Mouse (Mus musculus): Measurements from ENCODE around the gene Mettl13. TPM values are rescaled to one million over a fixed set of nuclear protein-coding genes. Genes with fewer than 3 reads are reported as not detected.

Gene Mettl13
- polyA plus RNA-seq, 1 experiment from 2014 or later = 6.7 TPM

DNA sequence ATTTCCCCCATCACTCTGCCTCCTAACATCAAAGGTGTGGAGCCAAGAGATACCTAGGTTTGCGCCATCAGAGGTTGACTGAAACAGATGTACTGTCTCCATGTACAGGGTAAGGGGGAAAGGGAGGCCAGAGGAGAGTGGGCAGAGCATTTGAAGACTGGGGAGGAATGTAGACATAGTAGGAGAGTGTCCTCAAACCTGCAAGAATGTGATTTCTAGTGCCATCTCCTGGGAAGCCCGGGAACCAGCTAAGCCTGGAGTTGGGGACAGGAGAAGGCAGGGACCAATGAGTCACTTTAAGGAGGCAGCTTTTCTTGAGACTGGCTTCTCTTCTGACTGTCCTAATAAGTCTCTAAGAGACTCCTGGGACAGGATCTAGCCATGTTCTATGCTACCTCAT is 18.7 kb downstream of the Mettl13 start:
- Histone ChIP-seq H3K27ac (ENCODE audit: low read length) (no peak overlapping the region), H3K9ac (replicated peaks; ENCODE audit: low read depth) (no peak overlapping the region), H3K9me3 (ENCODE audit: low read length) (no peaks in the 10 kb centered on the region), H3K4me2 (replicated peaks; ENCODE audit: low read depth, low read length) (no peak overlapping the region), H3K36me3 (ENCODE audit: insufficient read depth, low read length) (peaks cover 7% of the 10 kb centered on the region; the same call in 1 of the 2 replicates), H3K27me3 (replicated peaks; ENCODE audit: insufficient read depth, low read length) (no peaks in the 10 kb centered on the region), H3K4me1 (ENCODE audit: insufficient read depth, low read depth, low read length) (no peaks in the 10 kb centered on the region), H3K4me3 (ENCODE audit: low read depth, low read length) (no peak overlapping the region)
- ATAC-seq (no peak), DNase-seq (ENCODE audit: low spot score) (peak; percentile 19)
- WGBS = 70% methylated on average over 2 of the region's 2 CpGs
- TF ChIP-seq EP300 (IDR thresholded peaks at IDR 0.05) (no peak), CTCF (IDR thresholded peaks at IDR 0.05) (peak; percentile 45)

GRCm38 (mm10) chr1:162515116-162515515 is 33.2 kb downstream of the Mettl13 start:
- Histone ChIP-seq H3K9ac (replicated peaks; ENCODE audit: low read depth) (no peak overlapping the region), H3K27ac (ENCODE audit: low read length) (no peak overlapping the region), H3K36me3 (ENCODE audit: insufficient read depth, low read length) (no peaks in the 10 kb centered on the region)

DNA sequence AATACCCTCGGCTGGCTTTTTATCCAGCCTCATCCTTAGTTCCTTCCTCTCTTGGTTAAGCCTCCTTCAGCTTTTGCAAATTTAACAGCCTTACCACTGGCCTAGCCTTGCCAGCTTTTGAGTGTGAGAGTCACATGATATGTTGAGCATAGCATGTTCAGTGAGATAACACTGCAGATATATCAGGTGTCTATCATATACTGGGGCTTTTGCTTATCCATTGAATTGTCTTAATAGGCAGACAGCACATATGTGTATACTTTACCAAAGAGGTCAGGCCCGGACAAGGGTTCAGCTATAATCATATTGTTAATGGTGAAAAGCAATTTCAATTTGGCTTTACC is 38.4 kb downstream of the Mettl13 start:
- ATAC-seq (no peak), DNase-seq (ENCODE audit: low spot score) (no peak)
- H3K27ac ChIP-seq (ENCODE audit: low read length) = no peak overlapping the region
- H3K27me3 ChIP-seq (replicated peaks; ENCODE audit: insufficient read depth, low read length) = no peaks in the 10 kb centered on the region
- H3K4me3 ChIP-seq (ENCODE audit: low read depth, low read length) = no peak overlapping the region
- no peaks in the 10 kb centered on the region for H3K4me1 ChIP-seq (ENCODE audit: insufficient read depth, low read depth, low read length)
- WGBS = 65% methylated on average over 2 of the region's 2 CpGs
- no peaks in the 10 kb centered on the region for H3K9me3 ChIP-seq (ENCODE audit: low read length)
- TF ChIP-seq EP300 (IDR thresholded peaks at IDR 0.05) (no peak), CTCF (IDR thresholded peaks at IDR 0.05) (no peak)
- H3K9ac ChIP-seq (replicated peaks; ENCODE audit: low read depth) = no peak overlapping the region
- H3K4me2 ChIP-seq (replicated peaks; ENCODE audit: low read depth, low read length) = no peak overlapping the region
- no peaks in the 10 kb centered on the region for H3K36me3 ChIP-seq (ENCODE audit: insufficient read depth, low read length)

More at GRCm38 (mm10) chr1:162515116-162515515, 33.2 kb downstream of the Mettl13 start:
- DNase-seq (ENCODE audit: low spot score) (no peak), ATAC-seq (no peak)
- WGBS = 78% methylated on average over 1 of the region's 1 CpGs
- Histone ChIP-seq H3K4me2 (replicated peaks; ENCODE audit: low read depth, low read length) (no peak overlapping the region), H3K4me1 (ENCODE audit: insufficient read depth, low read depth, low read length) (no peaks in the 10 kb centered on the region), H3K9me3 (ENCODE audit: low read length) (no peaks in the 10 kb centered on the region), H3K27me3 (replicated peaks; ENCODE audit: insufficient read depth, low read length) (no peaks in the 10 kb centered on the region), H3K4me3 (ENCODE audit: low read depth, low read length) (no peak overlapping the region)
- TF ChIP-seq CTCF (IDR thresholded peaks at IDR 0.05) (no peak), EP300 (IDR thresholded peaks at IDR 0.05) (no peak)

DNA sequence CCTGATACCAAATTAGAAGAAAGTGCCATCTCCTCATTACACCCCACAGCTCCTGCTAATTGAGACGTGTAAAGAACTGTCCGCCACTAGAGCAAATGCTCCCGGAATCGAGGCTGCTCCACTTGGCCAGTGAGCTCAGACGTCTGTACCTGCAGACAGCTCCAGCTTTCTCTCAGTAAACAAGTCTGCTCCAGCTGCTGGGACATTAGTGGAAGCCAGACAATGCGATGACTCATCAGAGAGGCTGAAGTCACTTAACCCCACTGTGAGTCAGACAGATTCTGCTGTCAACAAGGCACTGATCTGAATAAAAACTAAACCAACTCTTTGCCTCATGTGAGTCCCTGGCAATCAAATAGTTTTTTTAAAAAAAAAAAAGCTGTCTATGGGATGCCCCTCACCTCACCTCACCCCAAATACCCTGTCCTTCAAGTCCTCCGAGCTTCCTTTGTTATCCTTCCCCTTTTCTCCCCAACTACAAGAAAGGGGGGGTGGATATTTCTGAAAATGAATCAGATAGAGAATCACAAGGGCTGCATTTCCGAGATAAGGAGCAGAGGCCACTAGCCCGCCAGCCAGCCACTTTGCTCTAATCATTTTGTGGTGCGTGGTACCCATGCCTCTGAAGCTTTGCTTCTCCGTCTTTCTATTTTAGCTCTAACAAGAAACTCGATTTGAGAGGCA is 38.9 kb downstream of the Mettl13 start:
- ATAC-seq (peak; percentile 89), DNase-seq (ENCODE audit: low spot score) (peak; percentile 79)
- WGBS = 29% methylated on average over 12 of the region's 12 CpGs
- Histone ChIP-seq H3K27ac (ENCODE audit: low read length) (no peak overlapping the region), H3K4me2 (replicated peaks; ENCODE audit: low read depth, low read length) (no peak overlapping the region), H3K4me3 (ENCODE audit: low read depth, low read length) (no peak overlapping the region), H3K4me1 (ENCODE audit: insufficient read depth, low read depth, low read length) (no peaks in the 10 kb centered on the region), H3K27me3 (replicated peaks; ENCODE audit: insufficient read depth, low read length) (no peaks in the 10 kb centered on the region), H3K9me3 (ENCODE audit: low read length) (no peaks in the 10 kb centered on the region), H3K9ac (replicated peaks; ENCODE audit: low read depth) (no peak overlapping the region), H3K36me3 (ENCODE audit: insufficient read depth, low read length) (no peaks in the 10 kb centered on the region)
- TF ChIP-seq EP300 (IDR thresholded peaks at IDR 0.05) (peak; percentile 32; the same call in 1 of the 2 replicates), CTCF (IDR thresholded peaks at IDR 0.05) (no peak)

DNA sequence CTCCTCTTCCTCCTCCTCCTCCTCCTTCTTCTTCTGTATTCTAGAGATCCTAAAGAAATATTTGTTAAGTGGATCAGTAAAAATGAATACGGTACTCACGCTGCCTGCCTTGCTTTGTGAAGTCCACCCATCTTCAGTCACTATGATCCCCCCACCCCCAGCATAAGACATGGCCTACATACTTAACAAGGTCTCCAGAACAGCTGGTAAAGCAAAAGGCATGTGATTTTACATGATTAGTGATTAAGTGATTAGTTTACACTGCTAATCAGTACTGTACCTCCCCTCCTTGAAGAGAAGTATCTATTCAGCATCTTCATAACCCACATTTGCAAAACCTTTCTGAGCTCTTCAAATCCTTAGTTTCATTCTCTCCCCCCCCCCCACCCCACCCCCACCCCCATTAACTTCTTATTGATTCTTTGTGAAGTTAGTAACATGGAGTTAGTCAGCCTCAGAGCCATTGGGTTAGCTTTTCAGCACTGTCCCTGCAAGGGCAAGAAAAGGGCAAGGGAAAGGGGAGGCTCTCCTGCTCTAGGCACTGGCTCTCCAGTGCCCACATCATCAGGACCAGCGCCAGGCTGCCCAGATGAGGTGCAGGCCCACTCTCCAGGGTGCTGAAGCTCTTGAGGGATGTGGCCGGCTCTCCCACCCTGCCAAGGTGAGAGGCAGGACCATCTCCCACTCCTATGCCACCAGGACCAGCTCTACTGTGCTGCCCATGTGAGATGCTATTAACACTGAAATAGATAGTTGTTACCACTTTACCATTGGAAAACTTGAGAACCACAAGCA is 39.9 kb downstream of the Mettl13 start:
- ATAC-seq (no peak), DNase-seq (ENCODE audit: low spot score) (no peak)
- no peaks in the 10 kb centered on the region for H3K9me3 ChIP-seq (ENCODE audit: low read length)
- H3K4me1 ChIP-seq (ENCODE audit: insufficient read depth, low read depth, low read length) = no peaks in the 10 kb centered on the region
- no peak overlapping the region for H3K9ac ChIP-seq (replicated peaks; ENCODE audit: low read depth)
- WGBS = 56% methylated on average over 4 of the region's 4 CpGs
- no peaks in the 10 kb centered on the region for H3K27me3 ChIP-seq (replicated peaks; ENCODE audit: insufficient read depth, low read length)
- no peak overlapping the region for H3K4me2 ChIP-seq (replicated peaks; ENCODE audit: low read depth, low read length)
- H3K27ac ChIP-seq (ENCODE audit: low read length) = no peak overlapping the region
- no peaks in the 10 kb centered on the region for H3K36me3 ChIP-seq (ENCODE audit: insufficient read depth, low read length)
- no peak overlapping the region for H3K4me3 ChIP-seq (ENCODE audit: low read depth, low read length)
- TF ChIP-seq EP300 (IDR thresholded peaks at IDR 0.05) = no peak
- TF ChIP-seq CTCF (IDR thresholded peaks at IDR 0.05) = no peak

GRCm38 (mm10) chr1:162506516-162506915 is 41.8 kb downstream of the Mettl13 start:
- H3K4me1 ChIP-seq (ENCODE audit: insufficient read depth, low read depth, low read length) = no peaks in the 10 kb centered on the region
- no peak overlapping the region for H3K4me2 ChIP-seq (replicated peaks; ENCODE audit: low read depth, low read length)
- no peaks in the 10 kb centered on the region for H3K36me3 ChIP-seq (ENCODE audit: insufficient read depth, low read length)
- H3K27me3 ChIP-seq (replicated peaks; ENCODE audit: insufficient read depth, low read length) = no peaks in the 10 kb centered on the region
- ATAC-seq (no peak), DNase-seq (ENCODE audit: low spot score) (peak; percentile 30)
- H3K9ac ChIP-seq (replicated peaks; ENCODE audit: low read depth) = no peak overlapping the region
- no peaks in the 10 kb centered on the region for H3K9me3 ChIP-seq (ENCODE audit: low read length)
- H3K27ac ChIP-seq (ENCODE audit: low read length) = no peak overlapping the region
- WGBS = 58% methylated on average over 4 of the region's 4 CpGs
- no peak overlapping the region for H3K4me3 ChIP-seq (ENCODE audit: low read depth, low read length)
- TF ChIP-seq CTCF (IDR thresholded peaks at IDR 0.05) (no peak), EP300 (IDR thresholded peaks at IDR 0.05) (no peak)
